Mouse (Mus musculus) kidney, adult 2 months (tissue): ENCODE results near the gene Slc40a1. TPM values are rescaled to one million over a fixed set of nuclear protein-coding genes. Genes with fewer than 3 reads are reported as not detected.
A peak's percentile ranks its signal among the peaks of the same experiment; 100 is the strongest.

Experiments
- DNase-seq: peaks from one replicate; pipeline ENCODE4 v3.0.0; 2021
- H3K27ac ChIP-seq: fragments of 200-500 bp; 2 replicates; pipeline ENCODE4 v1.5.1; 2012; ENCODE audit warnings: low read depth, low read length, control low read depth, inconsistent platforms; ENCODE audit not compliant: insufficient read depth
- H3K27me3 ChIP-seq: fragments of 200-500 bp; replicated peaks from 2 replicates; pipeline ENCODE4 v1.6.1; 2012; ENCODE audit warnings: mild to moderate bottlenecking, moderate library complexity, low read length, inconsistent platforms; ENCODE audit not compliant: control insufficient read depth, insufficient read depth
- H3K36me3 ChIP-seq: fragments of 200-500 bp; 2 replicates; pipeline ENCODE4 v1.6.1; 2012; ENCODE audit warnings: mild to moderate bottlenecking, moderate library complexity, low read length, inconsistent platforms; ENCODE audit not compliant: control insufficient read depth, insufficient read depth
- H3K4me1 ChIP-seq: fragments of 200-500 bp; 2 replicates; pipeline ENCODE4 v1.6.1; 2011; ENCODE audit warnings: low read length; ENCODE audit not compliant: control insufficient read depth, insufficient read depth
- H3K4me3 ChIP-seq: fragments of 200-500 bp; 2 replicates; pipeline ENCODE4 v1.5.1; 2011; ENCODE audit warnings: mild to moderate bottlenecking, low read depth, low read length, control low read depth; ENCODE audit not compliant: insufficient read depth
- CTCF ChIP-seq: fragments of 200-500 bp; conservative IDR thresholded peaks from 2 replicates; pipeline ENCODE4 v1.5.1; 2011; ENCODE audit warnings: low read depth, mild to moderate bottlenecking, control low read depth, low read length, moderate library complexity, mixed read lengths; ENCODE audit not compliant: insufficient read depth, insufficient read length
- POLR2A ChIP-seq: fragments of 200-500 bp; IDR thresholded peaks from one replicate; pipeline ENCODE4 v1.6.1; 2011; ENCODE audit warnings: low read depth, low read length, control low read depth
- WGBS: fragments of 180-500 bp; shearing (Covaris S2); methylation state at CpG from one replicate; pipeline ENCODE4 v1.1.7; 2018; 5-methylcytosine and 5-hydroxymethylcytosine counted together
- polyA plus RNA-seq: library from polyadenylated mRNA; depleted of rRNA; stranded (reverse); fragments of >200 nt; gene quantifications from 2 replicates; pipeline ENCODE4 v1.2.3, GENCODE M21; 2012

Slc40a1 gene
- polyA plus RNA-seq, 1 experiment, result 34.2 TPM

DNA sequence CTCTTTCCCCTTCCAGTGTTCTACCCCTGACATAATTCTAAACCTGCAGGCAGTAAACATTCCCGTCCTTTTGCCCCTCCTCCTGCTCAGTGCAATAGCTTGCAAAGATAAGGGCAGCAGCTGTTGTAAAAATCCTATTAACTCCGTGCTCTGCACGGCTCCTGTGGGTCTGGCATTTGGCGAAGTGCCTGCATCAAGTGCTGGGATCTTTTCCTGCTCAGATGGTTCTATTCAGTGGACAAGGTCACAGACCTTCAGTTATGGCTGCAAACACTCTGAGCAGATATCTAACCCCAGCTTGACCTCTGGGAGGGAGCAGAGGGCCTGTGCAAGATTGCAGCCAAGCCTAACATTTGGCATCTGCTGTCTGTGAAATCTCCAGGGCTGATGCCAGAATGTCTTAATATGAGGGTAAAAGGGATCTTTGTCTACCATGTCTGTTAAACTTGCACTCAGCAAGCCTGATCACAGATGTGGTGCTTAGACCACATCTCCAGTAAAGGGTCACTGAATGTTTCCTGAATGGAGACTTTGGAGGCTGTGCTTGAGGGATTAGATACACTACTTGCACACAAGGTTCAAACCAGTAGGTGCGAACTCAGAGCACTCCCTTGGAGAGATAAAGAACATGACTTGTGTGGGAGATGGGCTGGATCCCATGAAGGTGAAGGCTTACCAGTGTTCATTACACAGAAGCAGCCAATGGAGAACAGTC lies 21.1 kb downstream of the Slc40a1 start:
- 23% methylated on average over 5 of the region's 5 CpGs for WGBS
- no peaks in the 10 kb centered on the region; the same call in 1 of the 2 replicates for H3K4me1 ChIP-seq

DNA sequence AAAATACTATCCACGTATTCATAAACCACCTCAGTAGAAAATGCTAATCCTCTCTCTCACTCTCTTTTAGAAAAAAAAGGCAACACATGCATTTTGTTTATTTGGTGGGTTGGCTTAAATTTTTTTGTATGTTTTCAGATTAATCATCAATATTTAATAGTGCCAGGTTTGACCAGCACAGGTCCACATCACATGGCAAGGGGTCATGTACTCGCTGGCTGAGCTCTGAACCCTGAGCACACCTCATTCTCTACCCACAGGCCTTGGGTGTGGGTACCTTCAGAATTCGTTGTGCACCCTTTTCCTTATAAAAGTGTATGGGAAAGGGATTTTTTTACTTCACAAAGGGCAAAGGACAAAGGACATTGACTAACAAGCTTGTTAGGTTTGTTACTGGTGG lies 22.2 kb downstream of the Slc40a1 start:
- Histone ChIP-seq H3K27ac (no peak overlapping the region), H3K27me3 (no peaks in the 10 kb centered on the region), H3K4me1 (no peaks in the 10 kb centered on the region; the same call in 1 of the 2 replicates), H3K36me3 (no peaks in the 10 kb centered on the region), H3K4me3 (no peak overlapping the region)
- WGBS, result 65% methylated on average over 3 of the region's 3 CpGs
- no peak for TF ChIP-seq CTCF
- TF ChIP-seq POLR2A, result no peak
- DNase-seq, result no peak

More for the DNA sequence above, 21.1 kb downstream of the Slc40a1 start:
- no peak overlapping the region for H3K4me3 ChIP-seq
- peak; percentile 87 for DNase-seq
- no peak for TF ChIP-seq CTCF
- no peak for TF ChIP-seq POLR2A
- peak overlapping the region; percentile 45; the same call in 1 of the 2 replicates for H3K27ac ChIP-seq
- no peaks in the 10 kb centered on the region for H3K36me3 ChIP-seq
- H3K27me3 ChIP-seq, result no peaks in the 10 kb centered on the region

DNA sequence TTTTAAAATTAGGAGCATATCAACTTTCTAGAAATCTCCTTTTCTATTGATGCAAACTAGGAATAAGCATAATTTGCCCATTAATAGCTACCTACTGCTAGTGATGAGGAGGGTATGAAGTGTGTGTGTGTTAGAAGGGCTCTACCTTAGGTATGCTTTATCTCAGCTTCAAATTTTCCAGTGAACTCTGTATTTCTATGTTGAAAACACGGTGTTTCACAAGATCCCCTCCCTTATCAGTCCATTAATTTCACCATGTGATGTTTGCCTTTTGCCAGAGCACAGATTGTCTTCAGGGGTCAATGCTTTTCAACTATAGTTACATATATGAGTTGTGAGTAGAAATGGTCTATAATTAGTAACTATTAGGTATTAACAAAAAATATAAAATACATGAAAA lies 28.3 kb downstream of the Slc40a1 start:
- Histone ChIP-seq H3K27ac (no peak overlapping the region), H3K4me3 (no peak overlapping the region), H3K36me3 (no peaks in the 10 kb centered on the region), H3K4me1 (no peaks in the 10 kb centered on the region), H3K27me3 (no peaks in the 10 kb centered on the region)
- TF ChIP-seq CTCF (no peak), POLR2A (no peak)
- 19% methylated on average over 1 of the region's 1 CpGs for WGBS
- no peak for DNase-seq

DNA sequence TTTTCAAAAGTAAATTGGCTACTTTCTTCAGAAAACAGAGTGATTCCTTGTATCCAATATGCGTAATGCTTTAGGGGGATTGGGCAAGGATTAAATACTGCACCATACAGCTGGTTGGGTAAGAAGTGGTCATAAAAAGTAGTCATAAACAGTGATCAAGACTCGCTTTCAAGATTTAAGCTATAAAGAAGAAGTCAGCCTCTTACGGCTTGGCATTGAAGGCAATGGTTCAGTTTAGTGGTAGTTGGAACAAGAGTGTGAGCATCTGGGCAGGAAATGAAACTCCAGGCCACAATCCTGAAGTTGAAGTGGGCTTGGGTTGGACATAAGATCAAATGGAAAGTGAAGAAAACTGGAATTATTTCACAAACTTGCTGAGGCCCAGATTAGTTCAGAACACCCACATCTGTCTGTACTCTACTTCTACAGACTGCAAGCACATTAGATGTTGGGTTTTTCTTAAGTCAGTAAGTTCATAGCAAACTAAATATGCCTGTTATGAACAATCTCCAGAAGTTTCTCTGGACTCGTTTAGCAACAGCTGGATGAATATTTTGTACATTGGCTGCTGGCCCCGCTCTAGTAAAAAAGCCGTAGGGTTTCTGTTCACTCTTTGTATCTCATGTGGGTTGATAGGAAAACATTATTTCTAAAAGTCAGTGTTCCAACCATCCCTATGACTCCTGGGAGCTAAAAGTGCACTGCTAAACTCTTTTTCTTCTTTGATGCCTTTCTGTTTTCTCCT lies 32.0 kb downstream of the Slc40a1 start:
- Histone ChIP-seq H3K36me3 (no peaks in the 10 kb centered on the region), H3K27me3 (no peaks in the 10 kb centered on the region), H3K4me1 (no peaks in the 10 kb centered on the region), H3K4me3 (no peak overlapping the region), H3K27ac (no peak overlapping the region)
- WGBS, result 84% methylated on average over 6 of the region's 6 CpGs
- TF ChIP-seq POLR2A, result no peak
- no peak for TF ChIP-seq CTCF
- DNase-seq, result no peak

DNA sequence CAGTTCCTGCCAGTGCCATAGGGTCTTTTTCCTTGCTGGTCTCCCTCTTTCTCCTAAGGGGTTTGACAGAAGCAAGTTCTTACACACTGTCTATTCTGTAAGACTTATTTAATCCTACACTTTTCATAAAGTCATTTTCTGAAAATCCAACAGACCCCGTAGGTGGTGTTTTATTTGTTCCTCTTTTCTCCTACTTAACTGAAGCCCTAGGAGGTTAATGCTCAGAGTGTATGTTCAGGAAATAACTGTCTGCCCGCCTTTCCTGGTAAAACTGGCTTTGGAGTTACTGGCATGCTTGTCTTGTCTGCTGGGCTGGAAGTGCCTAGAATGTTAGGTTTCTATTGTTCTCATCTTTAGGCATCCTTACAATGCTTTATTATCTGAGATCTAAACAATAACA lies 34.3 kb downstream of the Slc40a1 start:
- no peak for DNase-seq
- TF ChIP-seq CTCF (no peak), POLR2A (no peak)
- Histone ChIP-seq H3K4me3 (no peak overlapping the region), H3K27me3 (no peaks in the 10 kb centered on the region), H3K27ac (no peak overlapping the region), H3K36me3 (no peaks in the 10 kb centered on the region), H3K4me1 (no peaks in the 10 kb centered on the region)
- 72% methylated on average over 2 of the region's 2 CpGs for WGBS

DNA sequence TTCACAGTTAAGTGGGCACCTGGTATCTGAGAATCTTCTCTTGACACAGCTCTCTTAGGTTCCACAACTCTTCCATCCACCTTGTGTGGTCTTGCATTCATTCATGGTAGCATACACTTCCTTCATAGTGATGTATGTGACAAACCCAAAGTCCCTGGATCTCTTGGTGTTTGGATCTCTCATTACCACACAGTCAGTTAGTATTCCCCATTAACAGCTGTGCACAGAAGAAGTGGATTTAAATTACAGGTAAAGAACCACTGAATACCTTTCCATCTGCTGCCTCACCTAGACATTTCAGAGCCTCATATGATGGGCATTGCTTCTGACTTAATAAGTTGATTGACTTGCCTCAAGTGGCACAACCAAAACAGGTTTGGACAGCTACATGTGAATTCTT lies 36.1 kb downstream of the Slc40a1 start, which contains the start of gene Gm5269:
TSS of gene Gm5269 (minus strand) at position 101 of the 400 bp plus-strand sequence.
- 0 out of 2 replicates have a peak, but pooled peaks cover 2% of the 10 kb centered on the region for H3K4me1 ChIP-seq
- no peaks in the 10 kb centered on the region for H3K27me3 ChIP-seq
- no peaks in the 10 kb centered on the region for H3K36me3 ChIP-seq
- H3K4me3 ChIP-seq, result no peak within 1 kb of the TSS
- no peak for DNase-seq
- H3K27ac ChIP-seq, result no peak within 1 kb of the TSS
- no peak for TF ChIP-seq POLR2A
- TF ChIP-seq CTCF, result no peak

DNA sequence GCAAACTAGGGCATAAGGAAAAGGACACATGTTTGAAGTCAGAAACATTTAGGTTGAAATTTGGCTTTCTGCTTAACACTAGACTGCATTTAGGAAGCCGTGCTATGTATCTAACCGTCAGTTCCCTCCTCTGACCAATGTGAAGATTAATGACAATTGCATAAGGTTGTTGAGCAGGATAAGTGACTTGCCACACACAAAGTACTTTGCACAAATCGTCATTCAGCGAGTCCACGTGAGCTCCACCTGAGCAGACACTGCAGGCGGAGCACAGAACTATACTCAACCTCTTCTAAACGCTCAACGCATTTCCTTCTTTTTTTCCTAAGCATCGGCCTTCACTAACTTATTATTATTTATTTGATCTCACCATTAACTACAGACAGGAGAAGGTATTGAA lies 39.5 kb downstream of the Slc40a1 start:
- 83% methylated on average over 9 of the region's 9 CpGs for WGBS
- H3K27me3 ChIP-seq, result no peaks in the 10 kb centered on the region
- no peak overlapping the region for H3K27ac ChIP-seq
- TF ChIP-seq POLR2A (no peak), CTCF (no peak)
- 0 out of 2 replicates have a peak, but pooled peaks cover 2% of the 10 kb centered on the region for H3K4me1 ChIP-seq
- no peak for DNase-seq
- H3K36me3 ChIP-seq, result no peaks in the 10 kb centered on the region
- no peak overlapping the region for H3K4me3 ChIP-seq
